Mouse (Mus musculus): ENCODE measurements around the gene Prelp.

GRCm38 (mm10) chr1:133921304-133921751 is at the start of gene Prelp:
- TF ChIP-seq EP300 (IDR thresholded peaks at IDR 0.05; ENCODE audit: low read depth) (no peak), CTCF (IDR thresholded peaks at IDR 0.05; ENCODE audit: low read depth) (no peak)

Data from liver, postnatal 0 days (tissue).